Mouse (Mus musculus): ENCODE data around the gene Arpc5l.

DNA sequence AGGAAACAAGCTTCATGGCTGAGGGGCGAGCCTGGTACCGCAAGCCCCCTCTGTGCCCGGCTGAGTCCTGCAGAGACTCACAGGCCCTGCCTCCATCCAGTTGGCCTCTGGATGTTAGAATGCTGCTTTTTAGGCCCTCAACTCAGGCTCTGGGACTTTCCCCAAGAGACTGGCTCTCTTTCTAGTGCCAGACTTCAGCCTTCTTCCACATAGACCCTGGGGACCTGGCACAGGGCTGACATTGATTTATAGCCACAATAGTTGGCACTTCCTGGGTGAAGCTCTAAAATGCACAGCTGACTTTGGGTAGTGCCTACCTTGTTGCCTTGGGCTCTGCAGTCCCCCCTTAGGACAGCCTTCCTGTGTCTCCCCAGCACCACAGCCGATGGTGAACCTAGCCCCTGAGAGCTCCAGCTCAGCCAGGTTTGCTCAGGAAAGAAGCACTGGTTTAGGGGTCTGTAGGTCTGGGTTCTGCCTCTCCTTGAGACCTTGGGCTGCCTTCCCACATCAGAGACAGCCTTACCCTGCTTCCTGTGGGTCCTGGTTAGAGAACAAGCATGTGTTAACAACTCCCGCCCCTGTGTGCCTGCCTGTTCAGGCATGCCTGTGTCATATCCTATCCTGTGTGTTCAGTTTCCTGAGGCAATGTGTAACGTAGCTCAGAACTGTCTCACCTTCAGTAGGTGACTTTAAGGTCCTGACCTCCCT, 17.2 kb upstream of the Arpc5l start:
- no peak for TF ChIP-seq CTCF (IDR thresholded peaks at IDR 0.05; ENCODE audit: low read depth, low read length)
- no peak for TF ChIP-seq POLR2A (IDR thresholded peaks at IDR 0.05; ENCODE audit: insufficient read depth, low read length)

Measured in ES-Bruce4 (cell line).